Mouse (Mus musculus) layer of hippocampus, postnatal 25 days (tissue): ENCODE data around the gene Hps3. TPM values are rescaled to one million over a fixed set of nuclear protein-coding genes. Genes with fewer than 3 reads are reported as not detected.
A peak's percentile ranks its signal among the peaks of the same experiment; 100 is the strongest.

Experiments used
- DNase-seq, 2 experiments: peaks; one replicate each; pipeline ENCODE4 v3.0.0; 2022; ENCODE audit warnings: mixed read lengths in 2 of 2, low spot score in 1 of 2; ENCODE audit errors: extremely low spot score in 1 of 2
- total RNA-seq, 2 experiments: library from RNA; stranded (reverse); gene quantifications; 2 replicates each; pipeline ENCODE4 v1.2.3; 2021

Hps3 gene
- total RNA-seq, 2 experiments from 2014 or later = 17.0 to 18.9 TPM

DNA sequence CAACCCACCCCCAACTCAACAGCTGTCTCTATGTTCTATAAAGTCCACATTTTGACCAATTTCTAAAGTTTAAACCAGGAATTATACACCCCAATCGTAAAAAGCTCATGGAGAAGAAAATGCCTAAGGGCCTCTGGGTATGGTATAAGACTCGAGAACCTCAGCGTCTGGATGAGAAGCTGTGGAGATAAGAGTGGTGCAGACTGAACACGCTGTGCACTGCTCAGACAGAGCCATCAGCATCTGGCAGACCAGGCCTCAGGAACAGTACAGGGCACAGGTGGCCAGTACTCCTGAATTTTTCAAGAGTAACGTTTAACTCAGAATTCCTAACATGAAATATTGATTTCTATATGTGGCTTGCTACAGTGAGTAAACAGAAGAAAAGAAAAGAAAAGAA is 27.4 kb downstream of the Hps3 start:
- DNase-seq = no peak

DNA sequence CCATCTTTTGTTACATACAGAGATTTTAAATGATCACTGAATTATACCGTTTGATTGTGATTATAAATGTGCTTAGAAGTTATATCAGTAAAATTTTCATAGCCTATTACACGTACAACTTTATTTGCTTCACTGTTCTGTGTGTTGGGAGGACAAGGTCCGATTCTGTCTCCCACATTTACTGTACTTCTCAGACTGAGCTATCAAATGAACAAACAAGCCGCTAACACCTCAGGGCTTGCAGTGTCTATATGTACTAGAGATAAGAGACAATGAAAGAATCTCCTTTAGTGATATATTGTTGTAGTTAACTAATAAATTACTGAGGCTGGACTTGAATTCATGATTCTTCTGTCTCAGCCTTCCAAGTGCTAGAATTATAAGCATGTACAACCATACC is 27.8 kb downstream of the Hps3 start:
- DNase-seq = no peak

DNA sequence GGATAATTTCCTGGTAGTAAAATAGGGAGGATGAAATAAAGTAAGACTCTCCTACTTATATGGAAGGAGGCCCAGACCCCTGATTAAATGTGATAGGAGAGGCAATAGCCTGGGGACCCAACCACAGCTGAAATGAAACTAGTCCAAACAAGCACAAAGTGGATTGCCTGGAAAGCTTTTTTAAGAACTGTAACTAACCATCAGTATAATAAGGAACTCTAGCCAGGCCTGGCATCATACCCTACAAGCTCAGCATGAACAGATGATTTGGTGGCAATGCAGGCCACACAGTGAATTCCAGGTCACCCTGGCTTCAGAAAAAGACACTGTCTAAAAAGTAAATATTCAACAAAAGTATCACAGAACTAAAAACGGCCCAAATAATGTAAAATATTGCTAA is 29.5 kb downstream of the Hps3 start:
- DNase-seq = no peak

DNA sequence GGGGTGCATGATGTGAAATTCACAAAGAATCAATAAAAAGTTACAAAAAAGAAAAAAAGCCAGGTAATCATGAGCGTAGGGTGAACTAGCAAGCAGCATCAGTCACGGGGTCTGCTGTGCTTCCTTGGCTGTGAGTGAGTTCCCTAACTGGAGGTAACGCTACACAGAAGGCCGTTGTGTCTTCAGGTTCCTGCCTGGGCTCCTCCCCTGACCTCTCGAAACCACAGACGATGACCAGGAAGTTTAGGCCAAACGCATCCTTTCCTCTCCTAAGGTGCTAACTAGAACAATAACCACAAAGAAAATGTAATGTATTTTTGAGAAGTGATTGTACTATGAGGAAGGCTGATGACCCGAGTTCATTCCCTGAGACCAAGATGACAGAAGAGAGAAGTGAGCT is 30.7 kb downstream of the Hps3 start:
- no peak for DNase-seq

DNA sequence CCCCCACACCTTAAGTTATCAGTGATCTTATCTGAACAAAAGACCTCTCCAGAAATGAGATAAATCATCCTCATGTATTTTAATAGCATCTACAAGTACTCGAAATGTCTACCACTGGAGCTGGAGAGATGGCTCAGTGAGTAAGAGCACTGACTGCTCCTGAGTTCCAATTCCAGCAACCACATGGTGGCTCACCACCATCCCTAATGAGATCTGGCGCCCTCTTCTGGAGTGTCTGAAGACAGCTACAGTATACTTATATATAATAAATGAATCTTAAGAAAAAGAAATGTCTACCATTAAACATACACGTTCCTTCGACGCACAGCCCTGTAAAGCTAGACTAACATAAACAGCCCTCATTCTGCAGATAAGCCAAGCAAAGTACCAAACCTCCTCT is 32.3 kb downstream of the Hps3 start:
- peak in 1 of 2 experiments; percentile 21 for DNase-seq

DNA sequence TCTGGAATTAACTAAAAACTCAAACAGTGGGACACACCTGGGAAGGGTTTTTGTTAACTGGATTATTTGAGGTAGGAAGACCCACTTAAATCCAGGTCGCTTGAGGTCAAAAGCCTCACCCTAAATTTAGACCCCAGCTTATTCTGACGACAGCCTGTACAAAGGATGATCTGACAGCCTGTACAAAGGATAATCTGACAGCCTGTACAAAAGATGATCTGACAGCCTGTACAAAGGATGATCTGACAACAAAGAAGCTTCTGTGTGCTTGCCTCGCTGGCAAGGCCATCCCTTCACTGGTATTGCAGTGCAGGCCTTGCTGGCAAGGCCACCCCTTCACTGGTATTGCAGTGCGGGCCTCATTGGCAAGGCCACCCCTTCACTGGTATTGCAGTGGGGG is 34.3 kb downstream of the Hps3 start:
- DNase-seq = no peak

DNA sequence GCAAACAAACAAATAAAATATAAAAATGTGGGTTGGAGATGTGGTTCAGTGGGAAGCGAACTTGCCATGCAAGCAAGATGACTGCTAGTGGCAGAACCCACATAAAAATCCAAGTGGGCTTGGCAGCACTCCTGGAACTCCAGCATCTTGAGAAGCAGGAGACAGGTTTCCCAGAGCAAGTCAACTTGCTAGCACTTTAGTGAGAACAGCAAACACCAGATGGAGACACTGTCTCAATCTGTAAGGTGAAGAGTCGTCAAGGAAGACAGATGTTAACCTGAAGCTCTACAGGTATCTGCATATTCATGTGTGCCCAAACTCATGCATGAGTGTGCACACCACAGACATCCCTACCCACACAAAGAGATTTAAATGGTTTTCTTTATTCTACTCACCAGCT is 35.6 kb downstream of the Hps3 start:
- no peak for DNase-seq

GRCm38 (mm10) chr3:19992388-19992787 is 42.7 kb downstream of the Hps3 start:
- DNase-seq = no peak

GRCm38 (mm10) chr3:19990031-19990430 is 45.1 kb downstream of the Hps3 start:
- no peak for DNase-seq

DNA sequence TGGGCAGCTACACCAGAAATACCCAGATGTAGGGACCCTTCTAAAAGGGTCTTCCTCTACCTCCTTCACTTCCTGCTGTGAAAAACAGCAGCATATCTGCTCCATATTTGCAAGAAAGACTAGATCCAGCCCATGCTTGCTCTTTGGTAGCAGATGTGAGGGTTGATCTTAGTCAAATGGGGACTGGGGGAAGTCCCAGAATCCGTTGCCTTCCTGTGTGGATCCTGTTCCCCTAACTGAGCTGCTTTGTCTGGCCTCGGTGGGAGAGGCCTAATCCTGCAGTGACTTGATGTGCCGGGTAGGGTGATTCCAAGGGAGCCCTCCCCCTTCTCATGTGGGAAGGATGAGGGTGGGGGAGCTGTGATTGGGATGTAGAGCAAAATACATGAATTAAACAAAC is 49.0 kb downstream of the Hps3 start:
- no peak for DNase-seq

DNA sequence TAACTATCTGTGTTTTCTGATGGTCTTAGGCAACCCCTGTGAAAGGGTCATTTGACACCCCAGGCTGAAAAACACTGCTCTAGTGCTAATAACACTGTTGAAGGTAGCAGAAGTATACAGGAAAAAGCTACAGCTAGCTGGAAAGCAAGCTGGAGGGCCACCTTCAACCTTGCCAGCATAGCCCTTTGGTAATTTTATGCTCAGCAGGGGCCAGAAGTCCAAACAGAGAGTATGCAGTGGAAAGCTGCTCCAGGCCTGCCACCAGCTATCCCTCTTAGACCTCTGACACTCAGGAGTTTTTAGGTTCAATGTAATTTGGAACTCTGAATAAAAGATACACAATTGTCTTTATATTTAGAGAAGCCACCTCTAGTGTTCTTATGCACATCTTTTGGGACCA is 52.3 kb downstream of the Hps3 start:
- no peak for DNase-seq

GRCm38 (mm10) chr3:19981156-19981555 is 54.0 kb downstream of the Hps3 start:
- no peak for DNase-seq

DNA sequence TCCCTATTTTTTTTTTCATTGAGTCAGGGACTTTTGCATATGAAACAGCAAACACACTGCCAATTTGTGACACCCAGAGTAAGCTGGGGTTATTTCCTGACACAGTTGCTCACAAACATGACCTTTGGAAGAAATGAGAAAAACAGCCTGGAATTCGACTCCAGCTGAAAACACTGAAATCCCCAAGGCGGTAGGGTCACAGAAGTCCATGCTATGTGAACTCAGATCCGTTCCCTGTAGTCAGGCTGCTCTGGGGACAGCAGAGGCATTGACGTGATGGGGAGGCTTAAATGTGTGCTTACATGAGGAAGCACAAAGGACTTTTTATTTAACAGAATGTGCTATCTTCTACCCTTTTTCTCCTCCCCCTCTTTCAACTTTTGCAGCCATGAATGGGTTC is 56.6 kb downstream of the Hps3 start:
- no peak for DNase-seq

DNA sequence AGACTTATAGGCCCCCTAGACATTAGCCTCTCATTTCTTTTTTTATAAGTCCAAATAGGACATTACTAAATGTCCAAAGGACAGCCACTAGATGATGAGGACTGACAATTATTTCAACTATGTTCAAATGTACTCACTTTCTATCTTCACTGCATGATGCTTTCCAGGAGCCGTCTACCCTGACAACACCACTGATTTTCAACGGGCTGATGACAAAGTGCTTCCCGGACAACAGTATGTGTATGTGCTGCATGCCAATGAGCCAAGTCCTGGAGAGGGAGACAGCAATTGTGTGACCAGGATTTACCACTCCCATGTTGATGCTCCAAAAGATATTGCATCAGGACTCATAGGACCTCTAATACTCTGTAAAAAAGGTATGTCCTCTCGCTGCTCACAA is 69.0 kb downstream of the Hps3 start:
- no peak for DNase-seq

DNA sequence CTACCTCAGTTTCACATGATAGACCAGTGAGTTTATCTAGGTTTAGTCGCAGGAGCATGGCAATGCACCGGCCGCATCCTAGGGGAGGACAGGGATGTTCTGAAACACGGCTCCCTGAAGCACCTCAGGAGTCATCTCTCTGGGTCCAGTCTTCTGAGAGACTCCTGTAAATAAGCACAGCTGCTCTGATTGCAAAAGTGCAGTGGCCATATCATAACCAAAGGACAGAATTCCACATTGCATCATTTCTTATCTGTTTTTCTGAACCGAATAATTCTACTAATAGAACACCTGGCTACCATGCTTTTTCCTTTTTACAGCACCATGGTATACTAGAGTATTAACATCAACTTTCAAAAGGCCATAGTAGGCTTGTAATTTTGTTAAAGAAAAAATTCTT is 69.9 kb downstream of the Hps3 start:
- DNase-seq = no peak

DNA sequence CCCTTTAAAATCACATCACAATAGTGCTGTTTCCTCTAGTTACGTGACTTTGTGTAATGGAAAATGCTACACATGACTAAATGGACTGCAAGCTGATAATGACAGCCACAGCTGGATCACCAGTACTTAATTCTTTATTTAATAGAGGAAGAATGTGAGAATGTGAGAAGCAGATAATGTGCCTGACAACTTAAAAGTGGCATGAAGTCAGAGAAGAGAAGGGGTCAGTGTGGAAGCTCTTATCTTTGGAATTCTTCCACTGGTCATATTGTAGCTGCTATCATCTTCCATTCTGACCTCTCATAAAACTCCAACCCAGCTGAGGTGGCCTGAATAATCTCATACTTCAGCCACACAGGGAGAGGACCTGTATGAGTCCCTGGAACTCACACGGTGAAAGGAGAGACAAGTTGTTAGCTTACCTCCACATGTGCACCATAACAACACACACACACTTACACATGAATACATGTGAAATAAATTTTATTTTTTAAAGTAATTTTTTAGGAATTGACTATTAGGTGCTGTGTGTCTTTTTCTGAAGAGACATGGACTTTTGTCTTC is 70.4 kb downstream of the Hps3 start:
- no peak for DNase-seq

- DNase-seq = no peak
These were observed 72.2 kb downstream of the Hps3 start for GRCm38 (mm10) chr3:19962769-19963513.

GRCm38 (mm10) chr3:19961341-19961740 is 73.8 kb downstream of the Hps3 start:
- DNase-seq = no peak

DNA sequence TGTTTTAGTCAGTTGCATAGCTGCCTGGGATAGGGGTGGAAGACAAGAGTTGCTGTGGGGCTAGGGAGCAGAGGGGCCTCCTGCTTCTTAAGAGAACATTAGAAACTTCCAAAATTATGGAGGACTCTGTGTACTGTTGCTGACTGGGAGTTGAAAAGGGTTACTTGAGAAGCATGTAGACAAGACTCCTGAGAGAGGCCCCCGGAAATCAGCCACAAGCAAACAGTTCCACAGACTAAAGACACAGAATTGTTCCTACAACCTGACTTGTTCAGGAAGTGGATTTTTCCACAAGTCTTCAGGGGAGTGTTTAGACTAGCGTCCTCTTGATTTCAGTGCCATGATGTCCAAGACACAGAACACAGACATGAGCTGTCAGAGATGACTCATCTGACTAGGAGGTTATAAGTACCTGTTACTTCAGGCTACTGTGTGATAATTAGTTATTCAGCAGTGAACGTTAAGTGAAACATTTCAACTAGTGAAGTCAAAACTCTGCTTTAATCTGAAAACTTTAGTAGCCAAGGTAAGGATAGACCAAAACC is 74.5 kb downstream of the Hps3 start:
- DNase-seq = no peak

- no peak for DNase-seq
These were observed 76.1 kb downstream of the Hps3 start for GRCm38 (mm10) chr3:19958983-19959382.

DNA sequence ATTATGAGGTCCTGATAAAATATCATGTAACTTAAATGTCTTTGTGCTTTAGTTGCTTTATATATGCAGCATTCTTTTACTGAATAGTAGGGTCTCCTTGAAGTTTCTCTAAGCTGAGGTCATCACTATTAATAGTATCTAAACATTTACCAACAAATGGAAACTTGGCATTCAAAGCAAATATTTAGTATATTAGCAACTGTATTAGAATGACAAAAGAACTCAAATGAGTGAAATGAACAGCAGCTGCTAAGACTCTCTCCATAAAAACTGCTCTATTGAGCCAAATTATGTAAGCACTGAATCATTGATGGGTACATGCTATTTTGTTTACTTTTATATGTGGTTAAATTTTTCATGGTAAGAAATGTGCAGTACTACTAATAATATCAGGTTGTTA is 77.1 kb downstream of the Hps3 start:
- no peak for DNase-seq

GRCm38 (mm10) chr3:19956885-19957284 is 78.2 kb downstream of the Hps3 start, which contains the start of gene Cp:
Gene Cp, plus strand, starts transcription at chr3:19957054.
- no peak for DNase-seq
